Mouse (Mus musculus) neural tube, embryonic 11.5 days (tissue): Measurements from ENCODE around the gene 4930548H24Rik. TPM values are rescaled to one million over a fixed set of nuclear protein-coding genes. Genes with fewer than 3 reads are reported as not detected.
"Not testable (repeated sequence)": the region's sequence is repeated elsewhere in the genome, so short reads cannot be mapped to it uniquely, and the experiment has no call there.

Experiments used
- ATAC-seq: fragments of 200-750 bp; cut with Nextera tagmentation; 2 replicates; pipeline ENCODE4 v1.8.0; 2017; ENCODE audit warnings: moderate number of reproducible peaks, mild to moderate bottlenecking, moderate TSS enrichment, moderate library complexity; ENCODE audit not compliant: insufficient read depth, low FRiP score, low TSS enrichment
- DNase-seq: peaks from one replicate; pipeline ENCODE4 v3.0.0-alpha.2; 2015; ENCODE audit warnings: low spot score
- H3K27ac ChIP-seq: fragments of 300-500 bp; sonication (generic); 2 replicates; pipeline ENCODE4 v1.5.1; 2014; ENCODE audit warnings: low read depth, mild to moderate bottlenecking, low read length
- H3K27me3 ChIP-seq: fragments of 300-500 bp; sonication (generic); 2 replicates; pipeline ENCODE4 v1.6.1; 2014; ENCODE audit warnings: mild to moderate bottlenecking, low read length, mixed read lengths; ENCODE audit not compliant: control insufficient read depth, insufficient read depth
- H3K36me3 ChIP-seq: fragments of 300-500 bp; sonication (generic); 2 replicates; pipeline ENCODE4 v1.6.1; 2014; ENCODE audit warnings: mild to moderate bottlenecking, low read length, moderate library complexity, mixed read lengths; ENCODE audit not compliant: control insufficient read depth, insufficient read depth
- H3K4me1 ChIP-seq: fragments of 300-500 bp; sonication (generic); 2 replicates; pipeline ENCODE4 v1.6.1; 2014; ENCODE audit warnings: low read length, mixed read lengths; ENCODE audit not compliant: control insufficient read depth, insufficient read depth
- H3K4me2 ChIP-seq: fragments of 300-500 bp; sonication (generic); 2 replicates; pipeline ENCODE4 v1.6.1; 2014; ENCODE audit warnings: low read depth, mild to moderate bottlenecking, moderate library complexity
- H3K4me3 ChIP-seq: fragments of 300-500 bp; sonication (generic); 2 replicates; pipeline ENCODE4 v1.5.1; 2014; ENCODE audit warnings: low read depth, low read length
- H3K9ac ChIP-seq: fragments of 300-500 bp; sonication (generic); 2 replicates; pipeline ENCODE4 v1.6.1; 2014; ENCODE audit warnings: mild to moderate bottlenecking, low read length
- H3K9me3 ChIP-seq: fragments of 300-500 bp; sonication (generic); 2 replicates; pipeline ENCODE4 v1.6.1; 2016; ENCODE audit warnings: low read length; ENCODE audit not compliant: control insufficient read depth
- WGBS: fragments of 180-500 bp; shearing (Covaris S2); extraction: QIAGEN DNeasy Blood & Tissue Kit; methylation state at CpG from one replicate; pipeline ENCODE4 v1.1.7; 2014; 5-methylcytosine and 5-hydroxymethylcytosine counted together
- polyA plus RNA-seq: library from polyadenylated mRNA; unstranded; fragments of >200 nt; fragmentation: Nextera tagmentation; extraction: Ambion mirVana; gene quantifications from 2 replicates; pipeline ENCODE4 v1.2.1, GENCODE M21; 2014

4930548H24Rik gene
- polyA plus RNA-seq, 1 experiment from 2014 or later = not detected

DNA sequence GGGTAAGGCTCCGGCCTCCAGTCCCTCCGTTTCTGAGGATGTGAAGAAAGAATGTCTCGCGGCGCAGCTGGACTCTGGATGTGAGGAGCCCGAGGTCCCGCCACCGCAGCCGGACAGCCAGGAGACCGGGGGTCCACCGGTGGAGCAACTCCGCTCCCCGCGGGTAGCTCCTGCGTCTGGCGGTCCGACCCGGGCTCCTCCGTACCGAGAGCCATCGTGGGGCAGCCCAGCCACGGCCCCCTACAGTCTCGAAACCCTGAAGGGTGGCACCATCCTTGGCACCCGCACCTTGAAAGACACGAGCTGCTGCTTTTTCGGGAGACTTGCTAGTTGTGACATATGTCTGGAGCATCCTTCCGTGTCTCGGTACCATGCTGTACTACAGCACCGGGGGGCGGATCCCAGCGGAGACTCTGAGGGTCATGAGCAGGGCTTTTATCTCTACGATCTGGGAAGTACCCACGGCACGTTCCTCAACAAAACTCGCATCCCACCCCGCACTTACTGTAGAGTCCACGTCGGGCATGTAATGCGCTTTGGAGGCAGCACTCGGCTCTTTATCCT is 41.7 kb downstream of the 4930548H24Rik start:
- Histone ChIP-seq H3K27ac (peak overlapping the region; percentile 75; the same call in 1 of the 2 replicates), H3K4me3 (peak overlapping the region; percentile 96), H3K4me2 (peak overlapping the region; percentile 75), H3K4me1 (peaks cover 3% of the 10 kb centered on the region; the same call in 1 of the 2 replicates), H3K9ac (peak overlapping the region; percentile 88), H3K36me3 (peaks cover 2% of the 10 kb centered on the region; the same call in 1 of the 2 replicates), H3K27me3 (no peaks in the 10 kb centered on the region), H3K9me3 (no peaks in the 10 kb centered on the region)
- ATAC-seq = no peak
- WGBS = 3% methylated on average over 38 of the region's 40 CpGs
- DNase-seq = no peak

DNA sequence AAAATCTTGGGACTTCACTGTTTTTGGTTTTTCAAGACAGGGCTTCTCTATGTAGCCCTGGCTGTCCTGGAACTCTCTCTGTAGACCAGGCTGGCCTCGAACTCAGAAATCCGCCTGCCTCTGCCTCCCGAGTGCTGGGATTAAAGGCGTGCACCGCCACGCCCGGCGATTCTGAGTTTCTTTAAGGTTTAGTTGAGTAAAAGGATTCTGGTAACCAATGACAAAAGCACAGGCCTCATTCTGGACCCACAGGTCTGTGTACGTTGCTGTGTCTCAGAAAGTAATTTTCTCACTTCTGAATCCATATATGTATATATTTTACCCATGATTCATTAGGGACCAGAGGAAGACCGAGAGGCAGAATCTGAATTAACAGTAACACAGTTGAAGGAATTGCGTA is 42.2 kb downstream of the 4930548H24Rik start, which contains the start of gene Supt7l:
Supt7l (minus strand) TSS at position 101 of the 400 bp plus-strand sequence.
- not testable (repeated sequence) for ATAC-seq, H3K4me1 ChIP-seq, H3K9me3 ChIP-seq, H3K27me3 ChIP-seq, DNase-seq, H3K36me3 ChIP-seq
- H3K27ac ChIP-seq = peak within 1 kb of the TSS; percentile 75
- peak within 1 kb of the TSS; percentile 75 for H3K4me2 ChIP-seq
- peak within 1 kb of the TSS; percentile 96 for H3K4me3 ChIP-seq
- 79% methylated on average over 11 of the region's 11 CpGs for WGBS
- peak within 1 kb of the TSS; percentile 88 for H3K9ac ChIP-seq

DNA sequence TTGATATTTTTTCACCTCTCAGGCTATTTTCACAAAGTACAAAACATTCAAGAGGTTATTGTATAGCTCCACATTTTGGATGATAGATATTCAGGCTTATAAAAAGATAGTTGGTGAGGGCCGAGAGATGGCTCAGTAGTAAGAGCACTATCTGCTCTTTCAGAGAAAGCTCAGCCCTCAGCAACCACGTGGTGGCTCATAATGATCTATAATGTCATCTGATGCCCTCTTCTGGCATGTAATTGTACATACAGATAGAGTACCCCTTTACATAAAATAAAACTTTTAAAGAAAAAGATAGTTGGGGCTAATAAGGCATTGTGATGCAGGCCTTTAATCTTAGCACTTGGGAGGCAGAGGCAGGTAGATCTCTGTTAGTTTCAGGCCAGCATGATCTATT is 43.0 kb downstream of the 4930548H24Rik start:
- ATAC-seq = no peak
- Histone ChIP-seq H3K9me3 (no peaks in the 10 kb centered on the region), H3K36me3 (peaks cover 2% of the 10 kb centered on the region; the same call in 1 of the 2 replicates), H3K27ac (no peak overlapping the region), H3K4me1 (peaks cover 3% of the 10 kb centered on the region; the same call in 1 of the 2 replicates), H3K4me3 (no peak overlapping the region), H3K27me3 (no peaks in the 10 kb centered on the region), H3K4me2 (no peak overlapping the region), H3K9ac (no peak overlapping the region)
- DNase-seq = no peak
- WGBS = 76% methylated on average over 2 of the region's 2 CpGs

DNA sequence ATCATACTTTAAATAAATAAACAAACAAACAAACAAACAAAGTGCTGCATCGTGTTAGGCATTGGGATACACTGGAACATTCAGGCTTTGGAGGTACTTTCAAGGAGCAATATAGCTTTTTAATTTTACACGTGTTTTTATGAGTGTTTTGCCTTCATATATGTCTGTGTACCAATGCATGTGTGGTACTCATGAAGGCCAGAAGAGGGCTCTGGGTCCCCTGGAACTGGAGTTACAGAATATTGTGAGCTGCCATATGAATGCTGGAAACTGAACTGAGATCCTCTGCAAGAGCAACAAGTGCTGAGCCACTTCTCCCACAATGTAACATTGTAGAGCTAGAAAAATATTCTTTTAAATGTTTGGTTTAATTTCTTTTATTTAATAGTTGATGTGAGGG is 49.7 kb downstream of the 4930548H24Rik start:
- no peak for DNase-seq
- Histone ChIP-seq H3K4me3 (no peak overlapping the region), H3K36me3 (peaks cover 5% of the 10 kb centered on the region; the same call in 1 of the 2 replicates), H3K27ac (no peak overlapping the region), H3K9ac (no peak overlapping the region), H3K4me2 (no peak overlapping the region), H3K9me3 (no peaks in the 10 kb centered on the region), H3K4me1 (no peaks in the 10 kb centered on the region), H3K27me3 (no peaks in the 10 kb centered on the region)
- ATAC-seq = no peak
- WGBS = 90% methylated on average over 2 of the region's 2 CpGs

Other genes starting within 250 kb of the 4930548H24Rik start
- gene Nrbp1, start 244.9 kb upstream of the 4930548H24Rik start, polyA plus RNA-seq = 154 and 163 TPM in 2 replicates
- gene Gm9970, start 244.5 kb upstream of the 4930548H24Rik start, polyA plus RNA-seq = 0.97 and 1.2 TPM in 2 replicates
- 2.4 and 3.0 TPM in 2 replicates for gene Krtcap3, start 234.0 kb upstream of the 4930548H24Rik start, polyA plus RNA-seq
- 33.0 and 36.7 TPM in 2 replicates for gene Ift172, start 194.6 kb upstream of the 4930548H24Rik start, polyA plus RNA-seq
- gene Fndc4, start 189.7 kb upstream of the 4930548H24Rik start, polyA plus RNA-seq = 69.3 and 71.1 TPM in 2 replicates
- gene Gckr, start 188.3 kb upstream of the 4930548H24Rik start, polyA plus RNA-seq = not detected in 2 replicates
- gene Zfp512, start 33.3 kb upstream of the 4930548H24Rik start, polyA plus RNA-seq = 72.2 and 77.5 TPM in 2 replicates
- gene Gpn1, start 9.0 kb downstream of the 4930548H24Rik start, polyA plus RNA-seq = 74.5 and 74.6 TPM in 2 replicates
- 30.9 and 35.4 TPM in 2 replicates for gene Slc4a1ap, start 41.3 kb downstream of the 4930548H24Rik start, polyA plus RNA-seq
- gene Supt7l, start 42.1 kb downstream of the 4930548H24Rik start, polyA plus RNA-seq = 19.5 and 21.3 TPM in 2 replicates
- gene Mrpl33, start 111.2 kb downstream of the 4930548H24Rik start, polyA plus RNA-seq = 214 and 225 TPM in 2 replicates
- gene Rbks, start 211.9 kb downstream of the 4930548H24Rik start, polyA plus RNA-seq = 3.5 and 3.8 TPM in 2 replicates
- gene Babam2, start 211.9 kb downstream of the 4930548H24Rik start, polyA plus RNA-seq = 44.6 and 45.0 TPM in 2 replicates